Mouse (Mus musculus) lung, postnatal 0 days (tissue): Measurements from ENCODE around the gene Haao.

Experiments
- CTCF ChIP-seq: IDR thresholded peaks from 2 replicates; pipeline ENCODE4 v1.5.1; 2016; ENCODE audit warnings: antibody characterized with exemption, mild to moderate bottlenecking
- EP300 ChIP-seq: IDR thresholded peaks from 2 replicates; pipeline ENCODE4 v1.6.1; 2016; ENCODE audit warnings: antibody characterized with exemption, mild to moderate bottlenecking, control low read depth

DNA sequence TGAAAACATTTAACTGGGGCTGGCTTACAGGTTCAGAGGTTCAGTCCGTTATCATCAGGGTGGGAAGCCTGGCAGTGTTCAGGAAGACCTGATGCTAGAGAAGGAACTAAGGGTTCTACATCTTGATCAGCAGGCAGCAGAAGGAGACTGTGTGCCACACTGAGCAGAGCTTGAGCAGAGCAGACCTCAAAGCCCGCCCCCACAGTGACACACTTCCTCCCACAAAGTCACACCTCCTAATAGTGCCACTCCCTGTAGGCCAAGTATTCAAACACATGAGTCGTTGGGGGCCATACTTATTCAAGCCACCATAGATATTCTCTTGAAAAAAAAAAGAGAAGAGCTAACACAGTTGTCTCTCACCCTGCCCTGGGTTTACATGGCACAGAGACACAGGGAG lies 25.9 kb downstream of the Haao start:
- TF ChIP-seq CTCF (no peak), EP300 (no peak)
